Mouse (Mus musculus): Measurements from ENCODE around the gene Gper1. TPM values are rescaled to one million over a fixed set of nuclear protein-coding genes. Genes with fewer than 3 reads are reported as not detected.

The Gper1 gene
- polyA plus RNA-seq, 1 experiment from 2014 or later: 2.9 TPM

DNA sequence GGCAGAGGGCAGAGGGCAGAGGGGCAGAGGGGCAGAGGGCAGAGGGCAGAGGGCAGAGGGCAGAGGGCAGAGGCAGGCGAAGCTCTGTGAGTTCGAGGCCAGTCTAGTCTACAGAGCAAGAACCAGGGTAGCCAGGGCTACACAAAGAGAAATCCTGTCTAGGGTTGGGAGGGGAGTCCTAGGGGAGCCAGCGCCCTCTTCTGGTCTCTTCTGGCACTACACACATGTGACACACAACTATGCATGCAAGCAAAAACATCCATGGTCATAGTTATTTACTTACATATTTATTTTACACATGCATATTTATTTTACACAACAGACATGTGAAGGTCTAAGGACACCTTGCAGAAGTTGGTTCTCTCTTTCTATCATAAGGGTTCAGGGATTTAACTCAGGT lies 5.5 kb upstream of the Gper1 start:
- no peak overlapping the region for H3K27ac ChIP-seq (ENCODE audit: low read length)
- 84% methylated on average over 3 of the region's 3 CpGs for WGBS

DNA sequence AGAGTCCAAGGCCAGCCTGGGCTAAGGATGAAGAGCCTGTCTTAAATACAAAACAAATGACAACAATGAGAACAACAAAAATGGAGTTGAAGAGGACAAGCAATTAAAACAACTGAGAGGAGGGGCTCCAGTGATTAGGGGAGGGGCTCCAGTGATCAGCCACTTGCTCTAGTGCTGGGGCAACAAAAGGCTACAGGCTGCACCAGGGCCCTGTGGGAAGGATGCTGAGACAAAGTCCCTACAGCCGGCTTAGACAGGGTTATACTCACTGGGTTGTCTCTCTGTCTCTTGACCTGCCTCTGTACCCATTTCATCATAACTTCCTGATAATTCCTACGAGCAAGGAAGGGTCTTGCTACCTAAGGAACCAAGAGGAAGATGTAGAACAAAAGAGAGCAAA lies 4.8 kb upstream of the Gper1 start:
- Histone ChIP-seq H3K27me3 (ENCODE audit: control insufficient read depth, insufficient read depth, low read length) (no peaks in the 10 kb centered on the region), H3K27ac (ENCODE audit: low read length) (no peak overlapping the region), H3K9me3 (replicated peaks; ENCODE audit: control insufficient read depth, low read length) (peaks cover 6% of the 10 kb centered on the region; the same call in 1 of the 2 replicates), H3K4me3 (replicated peaks; ENCODE audit: low read length) (no peak overlapping the region), H3K9ac (ENCODE audit: low read length) (no peak overlapping the region), H3K36me3 (ENCODE audit: control insufficient read depth, insufficient read depth, low read length) (no peaks in the 10 kb centered on the region), H3K4me1 (ENCODE audit: control insufficient read depth, insufficient read depth, low read length) (peaks cover 9% of the 10 kb centered on the region; the same call in 1 of the 2 replicates), H3K4me2 (ENCODE audit: low read depth, low read length) (no peak overlapping the region)
- WGBS: 64% methylated on average over 2 of the region's 2 CpGs
- no peak for ATAC-seq (ENCODE audit: insufficient read depth, low FRiP score)

More for the DNA sequence above, 5.5 kb upstream of the Gper1 start:
- H3K9ac ChIP-seq (ENCODE audit: low read length): no peak overlapping the region
- H3K4me2 ChIP-seq (ENCODE audit: low read depth, low read length): no peak overlapping the region
- ATAC-seq (ENCODE audit: insufficient read depth, low FRiP score): no peak
- no peaks in the 10 kb centered on the region for H3K36me3 ChIP-seq (ENCODE audit: control insufficient read depth, insufficient read depth, low read length)
- H3K27me3 ChIP-seq (ENCODE audit: control insufficient read depth, insufficient read depth, low read length): no peaks in the 10 kb centered on the region
- peaks cover 6% of the 10 kb centered on the region; the same call in 1 of the 2 replicates for H3K9me3 ChIP-seq (replicated peaks; ENCODE audit: control insufficient read depth, low read length)
- no peak overlapping the region for H3K4me3 ChIP-seq (replicated peaks; ENCODE audit: low read length)
- peaks cover 3% of the 10 kb centered on the region; the same call in 1 of the 2 replicates for H3K4me1 ChIP-seq (ENCODE audit: control insufficient read depth, insufficient read depth, low read length)

GRCm38 (mm10) chr5:139418633-139419032 lies 4.3 kb upstream of the Gper1 start:
- Histone ChIP-seq H3K4me3 (replicated peaks; ENCODE audit: low read length) (no peak overlapping the region), H3K36me3 (ENCODE audit: control insufficient read depth, insufficient read depth, low read length) (no peaks in the 10 kb centered on the region), H3K9ac (ENCODE audit: low read length) (peak overlapping the region; percentile 43), H3K4me1 (ENCODE audit: control insufficient read depth, insufficient read depth, low read length) (peaks cover 14% of the 10 kb centered on the region), H3K27ac (ENCODE audit: low read length) (no peak overlapping the region), H3K4me2 (ENCODE audit: low read depth, low read length) (no peak overlapping the region), H3K9me3 (replicated peaks; ENCODE audit: control insufficient read depth, low read length) (peaks cover 6% of the 10 kb centered on the region; the same call in 1 of the 2 replicates), H3K27me3 (ENCODE audit: control insufficient read depth, insufficient read depth, low read length) (no peaks in the 10 kb centered on the region)
- no peak for ATAC-seq (ENCODE audit: insufficient read depth, low FRiP score)
- 23% methylated on average over 3 of the region's 3 CpGs for WGBS

GRCm38 (mm10) chr5:139425198-139425597 lies 2.2 kb downstream of the Gper1 start:
- no peak overlapping the region for H3K27ac ChIP-seq (ENCODE audit: low read length)
- 70% methylated on average over 9 of the region's 9 CpGs for WGBS

DNA sequence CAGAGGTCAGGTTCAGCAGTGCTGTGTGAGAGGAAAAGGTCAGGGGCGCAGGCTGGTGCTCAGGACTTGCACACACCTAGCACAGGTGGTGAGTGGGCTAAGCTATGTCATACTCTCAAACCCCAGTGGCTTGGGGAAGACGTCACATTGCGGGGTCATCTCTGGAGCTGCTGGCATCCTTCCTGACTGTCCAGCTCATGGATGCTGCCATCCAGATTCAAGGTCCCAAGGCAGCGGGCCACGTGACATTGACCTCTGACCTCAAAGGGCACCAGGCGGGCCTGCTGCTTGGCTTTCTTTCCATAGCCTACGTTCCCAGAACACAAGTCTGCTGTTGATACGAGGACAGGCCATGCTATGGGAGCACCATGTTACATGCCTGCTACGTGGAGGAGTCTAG lies 4.0 kb downstream of the Gper1 start:
- H3K27me3 ChIP-seq (ENCODE audit: control insufficient read depth, insufficient read depth, low read length): no peaks in the 10 kb centered on the region
- ATAC-seq (ENCODE audit: insufficient read depth, low FRiP score): no peak
- no peaks in the 10 kb centered on the region for H3K36me3 ChIP-seq (ENCODE audit: control insufficient read depth, insufficient read depth, low read length)
- H3K27ac ChIP-seq (ENCODE audit: low read length): no peak overlapping the region
- no peaks in the 10 kb centered on the region for H3K9me3 ChIP-seq (replicated peaks; ENCODE audit: control insufficient read depth, low read length)
- no peak overlapping the region for H3K4me2 ChIP-seq (ENCODE audit: low read depth, low read length)
- H3K9ac ChIP-seq (ENCODE audit: low read length): no peak overlapping the region
- H3K4me3 ChIP-seq (replicated peaks; ENCODE audit: low read length): no peak overlapping the region
- peaks cover 27% of the 10 kb centered on the region for H3K4me1 ChIP-seq (ENCODE audit: control insufficient read depth, insufficient read depth, low read length)
- WGBS: 79% methylated on average over 9 of the region's 9 CpGs

More at GRCm38 (mm10) chr5:139425198-139425597, 2.2 kb downstream of the Gper1 start:
- no peak overlapping the region for H3K4me2 ChIP-seq (ENCODE audit: low read depth, low read length)
- no peaks in the 10 kb centered on the region for H3K9me3 ChIP-seq (replicated peaks; ENCODE audit: control insufficient read depth, low read length)
- H3K4me3 ChIP-seq (replicated peaks; ENCODE audit: low read length): no peak overlapping the region
- ATAC-seq (ENCODE audit: insufficient read depth, low FRiP score): no peak
- H3K36me3 ChIP-seq (ENCODE audit: control insufficient read depth, insufficient read depth, low read length): no peaks in the 10 kb centered on the region
- no peak overlapping the region for H3K9ac ChIP-seq (ENCODE audit: low read length)
- H3K4me1 ChIP-seq (ENCODE audit: control insufficient read depth, insufficient read depth, low read length): peaks cover 25% of the 10 kb centered on the region
- H3K27me3 ChIP-seq (ENCODE audit: control insufficient read depth, insufficient read depth, low read length): no peaks in the 10 kb centered on the region

DNA sequence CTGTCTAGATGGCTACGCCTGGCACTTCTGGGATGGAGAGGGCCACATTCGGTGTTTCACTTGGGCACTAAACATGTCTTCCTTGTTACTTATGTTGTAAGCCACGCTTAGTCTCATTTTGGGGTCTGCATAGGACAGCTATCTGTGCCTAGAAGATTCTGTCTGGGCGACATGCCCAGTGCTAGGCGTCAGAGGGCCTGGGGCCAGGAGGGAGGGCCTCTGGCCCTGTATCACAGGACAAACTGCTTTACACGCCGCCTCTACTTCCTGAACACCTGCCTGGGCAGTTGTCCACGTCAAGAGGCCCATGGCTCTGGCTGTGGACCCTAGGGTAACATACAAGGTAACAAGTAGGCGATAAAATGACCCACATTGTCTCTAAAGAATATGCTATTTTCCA lies 5.0 kb downstream of the Gper1 start:
- 58% methylated on average over 9 of the region's 9 CpGs for WGBS
- Histone ChIP-seq H3K4me3 (replicated peaks; ENCODE audit: low read length) (no peak overlapping the region), H3K4me2 (ENCODE audit: low read depth, low read length) (no peak overlapping the region), H3K27me3 (ENCODE audit: control insufficient read depth, insufficient read depth, low read length) (no peaks in the 10 kb centered on the region), H3K4me1 (ENCODE audit: control insufficient read depth, insufficient read depth, low read length) (peaks cover 22% of the 10 kb centered on the region), H3K27ac (ENCODE audit: low read length) (peak overlapping the region; percentile 2; the same call in 1 of the 2 replicates), H3K9ac (ENCODE audit: low read length) (no peak overlapping the region), H3K36me3 (ENCODE audit: control insufficient read depth, insufficient read depth, low read length) (no peaks in the 10 kb centered on the region), H3K9me3 (replicated peaks; ENCODE audit: control insufficient read depth, low read length) (no peaks in the 10 kb centered on the region)
- peak; percentile 38; the same call in 1 of the 2 replicates for ATAC-seq (ENCODE audit: insufficient read depth, low FRiP score)

GRCm38 (mm10) chr5:139429818-139430341 lies 6.9 kb downstream of the Gper1 start:
- Histone ChIP-seq H3K9ac (ENCODE audit: low read length) (peak overlapping the region; percentile 39; the same call in 1 of the 2 replicates), H3K9me3 (replicated peaks; ENCODE audit: control insufficient read depth, low read length) (no peaks in the 10 kb centered on the region), H3K36me3 (ENCODE audit: control insufficient read depth, insufficient read depth, low read length) (no peaks in the 10 kb centered on the region), H3K4me1 (ENCODE audit: control insufficient read depth, insufficient read depth, low read length) (peaks cover 14% of the 10 kb centered on the region; the same call in 1 of the 2 replicates), H3K27me3 (ENCODE audit: control insufficient read depth, insufficient read depth, low read length) (no peaks in the 10 kb centered on the region), H3K4me3 (replicated peaks; ENCODE audit: low read length) (no peak overlapping the region), H3K4me2 (ENCODE audit: low read depth, low read length) (no peak overlapping the region), H3K27ac (ENCODE audit: low read length) (peak overlapping the region; percentile 58; the same call in 1 of the 2 replicates)
- WGBS: 28% methylated on average over 12 of the region's 12 CpGs
- ATAC-seq (ENCODE audit: insufficient read depth, low FRiP score): peak; percentile 49; the same call in 1 of the 2 replicates

- Histone ChIP-seq H3K36me3 (ENCODE audit: control insufficient read depth, insufficient read depth, low read length) (no peaks in the 10 kb centered on the region), H3K4me1 (ENCODE audit: control insufficient read depth, insufficient read depth, low read length) (peaks cover 11% of the 10 kb centered on the region; the same call in 1 of the 2 replicates), H3K27ac (ENCODE audit: low read length) (no peak overlapping the region), H3K9me3 (replicated peaks; ENCODE audit: control insufficient read depth, low read length) (no peaks in the 10 kb centered on the region), H3K27me3 (ENCODE audit: control insufficient read depth, insufficient read depth, low read length) (no peaks in the 10 kb centered on the region), H3K4me2 (ENCODE audit: low read depth, low read length) (no peak overlapping the region), H3K4me3 (replicated peaks; ENCODE audit: low read length) (no peak overlapping the region), H3K9ac (ENCODE audit: low read length) (no peak overlapping the region)
- WGBS: 86% methylated on average over 6 of the region's 6 CpGs
- no peak for ATAC-seq (ENCODE audit: insufficient read depth, low FRiP score)
Observed at GRCm38 (mm10) chr5:139432333-139432732, 9.4 kb downstream of the Gper1 start.

- no peak for ATAC-seq (ENCODE audit: insufficient read depth, low FRiP score)
- Histone ChIP-seq H3K4me2 (ENCODE audit: low read depth, low read length) (no peak overlapping the region), H3K36me3 (ENCODE audit: control insufficient read depth, insufficient read depth, low read length) (no peaks in the 10 kb centered on the region), H3K9me3 (replicated peaks; ENCODE audit: control insufficient read depth, low read length) (no peaks in the 10 kb centered on the region), H3K4me1 (ENCODE audit: control insufficient read depth, insufficient read depth, low read length) (peaks cover 10% of the 10 kb centered on the region; the same call in 1 of the 2 replicates), H3K4me3 (replicated peaks; ENCODE audit: low read length) (no peak overlapping the region), H3K27ac (ENCODE audit: low read length) (no peak overlapping the region), H3K9ac (ENCODE audit: low read length) (no peak overlapping the region), H3K27me3 (ENCODE audit: control insufficient read depth, insufficient read depth, low read length) (no peaks in the 10 kb centered on the region)
- 77% methylated on average over 7 of the region's 7 CpGs for WGBS
Observed at GRCm38 (mm10) chr5:139432747-139433508, 10.0 kb downstream of the Gper1 start.

All from stomach, embryonic 16.5 days (tissue).